Mouse (Mus musculus) kidney, postnatal 0 days (tissue): Measurements from ENCODE around the gene Olfr1026. TPM values are rescaled to one million over a fixed set of nuclear protein-coding genes. Genes with fewer than 3 reads are reported as not detected.

Experiments
- ATAC-seq: fragments of 200-750 bp; cut with Nextera tagmentation; replicated peaks from 2 replicates; pipeline ENCODE4 v1.8.0; 2017; ENCODE audit warnings: low read depth, moderate number of reproducible peaks, moderate TSS enrichment, moderate library complexity; ENCODE audit not compliant: low FRiP score
- DNase-seq: peaks from one replicate; pipeline ENCODE4 v3.0.0-alpha.2; 2016; ENCODE audit warnings: low spot score
- H3K27ac ChIP-seq: fragments of 300-500 bp; sonication (generic); 2 replicates; pipeline ENCODE4 v1.5.1; 2014; ENCODE audit warnings: mild to moderate bottlenecking
- H3K27me3 ChIP-seq: fragments of 300-500 bp; sonication (generic); 2 replicates; pipeline ENCODE4 v1.6.1; 2014; ENCODE audit warnings: low read length, mixed read lengths; ENCODE audit not compliant: insufficient read depth
- H3K36me3 ChIP-seq: fragments of 300-500 bp; sonication (generic); 2 replicates; pipeline ENCODE4 v1.6.1; 2014; ENCODE audit warnings: low read length, mixed read lengths; ENCODE audit not compliant: insufficient read depth
- H3K4me1 ChIP-seq: fragments of 300-500 bp; sonication (generic); replicated peaks from 2 replicates; pipeline ENCODE4 v1.6.1; 2014; ENCODE audit warnings: antibody characterized with exemption, low read length, mixed read lengths; ENCODE audit not compliant: insufficient read depth
- H3K4me2 ChIP-seq: fragments of 300-500 bp; sonication (generic); 2 replicates; pipeline ENCODE4 v1.6.1; 2014; ENCODE audit warnings: mild to moderate bottlenecking, low read length, moderate library complexity, mixed read lengths
- H3K4me3 ChIP-seq: fragments of 300-500 bp; sonication (generic); replicated peaks from 2 replicates; pipeline ENCODE4 v1.5.1; 2014; ENCODE audit warnings: low read depth, low read length
- H3K9ac ChIP-seq: fragments of 300-500 bp; sonication (generic); 2 replicates; pipeline ENCODE4 v1.6.1; 2014; ENCODE audit warnings: low read depth, low read length
- H3K9me3 ChIP-seq: fragments of 300-500 bp; sonication (generic); replicated peaks from 2 replicates; pipeline ENCODE4 v1.6.1; 2016; ENCODE audit warnings: low read length, inconsistent platforms, mixed read lengths
- CTCF ChIP-seq: IDR thresholded peaks from 2 replicates; pipeline ENCODE4 v1.5.1; 2016; ENCODE audit warnings: antibody characterized with exemption, low read depth, mild to moderate bottlenecking, moderate library complexity
- whole genome bisulfite sequencing: fragments of 180-500 bp; shearing (Covaris S2); extraction: QIAGEN DNeasy Blood & Tissue Kit; methylation state at CpG from one replicate; pipeline ENCODE4 v1.1.7; 2014; 5-methylcytosine and 5-hydroxymethylcytosine counted together
- polyA plus RNA-seq: library from polyadenylated mRNA; unstranded; fragments of >200 nt; fragmentation: Nextera tagmentation; extraction: Ambion mirVana; gene quantifications from 2 replicates; pipeline ENCODE4 v1.2.1, GENCODE M21; 2015

Olfr1026 gene
- not detected in 2 replicates for polyA plus RNA-seq

GRCm38 (mm10) chr2:85921258-85921657, at the start of gene Olfr1026:
Olfr1026 (plus strand) TSS chr2:85921558.
- 86% methylated on average over 3 of the region's 3 CpGs for WGBS
- Histone ChIP-seq H3K4me3 (no peak within 1 kb of the TSS), H3K9ac (no peak within 1 kb of the TSS), H3K4me1 (no peaks in the 10 kb centered on the region), H3K4me2 (no peak within 1 kb of the TSS), H3K9me3 (no peaks in the 10 kb centered on the region), H3K27ac (no peak within 1 kb of the TSS), H3K36me3 (no peaks in the 10 kb centered on the region), H3K27me3 (no peaks in the 10 kb centered on the region)
- TF ChIP-seq CTCF, result no peak
- DNase-seq (no peak), ATAC-seq (no peak)

- ATAC-seq, result no peak
- no peaks in the 10 kb centered on the region for H3K36me3 ChIP-seq
- no peaks in the 10 kb centered on the region for H3K4me1 ChIP-seq
- TF ChIP-seq CTCF, result no peak
- no peak for DNase-seq
- H3K27ac ChIP-seq, result no peak within 1 kb of the TSS
- H3K27me3 ChIP-seq, result no peaks in the 10 kb centered on the region
- no peak within 1 kb of the TSS for H3K4me3 ChIP-seq
- no peaks in the 10 kb centered on the region for H3K9me3 ChIP-seq
- 58% methylated on average over 2 of the region's 2 CpGs for WGBS
- no peak within 1 kb of the TSS for H3K4me2 ChIP-seq
- H3K9ac ChIP-seq, result no peak within 1 kb of the TSS
These were observed 36.0 kb upstream of the Olfr1026 start, which contains the start of gene Olfr1023 for GRCm38 (mm10) chr2:85885340-85885739. Olfr1023 (plus strand) TSS chr2:85885640.

GRCm38 (mm10) chr2:85904952-85905351, 16.4 kb upstream of the Olfr1026 start, which contains the start of gene Olfr1024:
Olfr1024 (minus strand) TSS chr2:85905052.
- Histone ChIP-seq H3K9ac (no peak within 1 kb of the TSS), H3K4me3 (no peak within 1 kb of the TSS), H3K27ac (no peak within 1 kb of the TSS), H3K36me3 (no peaks in the 10 kb centered on the region), H3K9me3 (no peaks in the 10 kb centered on the region), H3K4me1 (no peaks in the 10 kb centered on the region), H3K4me2 (no peak within 1 kb of the TSS), H3K27me3 (no peaks in the 10 kb centered on the region)
- ATAC-seq, result no peak
- no peak for DNase-seq
- no peak for TF ChIP-seq CTCF
- 82% methylated on average over 3 of the region's 3 CpGs for WGBS

- no peak for ATAC-seq
- H3K27me3 ChIP-seq, result no peaks in the 10 kb centered on the region
- TF ChIP-seq CTCF, result no peak
These were observed 8.2 kb upstream of the Olfr1026 start for GRCm38 (mm10) chr2:85913197-85913596.

GRCm38 (mm10) chr2:85914893-85915292, 6.5 kb upstream of the Olfr1026 start, which contains the start of gene Olfr1025-ps1:
Olfr1025-ps1 (plus strand) TSS chr2:85915193.
- DNase-seq (no peak), ATAC-seq (no peak)
- Histone ChIP-seq H3K4me3 (no peak within 1 kb of the TSS), H3K36me3 (no peaks in the 10 kb centered on the region), H3K4me1 (no peaks in the 10 kb centered on the region), H3K27me3 (no peaks in the 10 kb centered on the region), H3K27ac (no peak within 1 kb of the TSS), H3K4me2 (no peak within 1 kb of the TSS), H3K9ac (no peak within 1 kb of the TSS), H3K9me3 (no peaks in the 10 kb centered on the region)
- WGBS, result 65% methylated on average over 1 of the region's 1 CpGs
- no peak for TF ChIP-seq CTCF

More at GRCm38 (mm10) chr2:85913197-85913596, 8.2 kb upstream of the Olfr1026 start:
- no peaks in the 10 kb centered on the region for H3K4me1 ChIP-seq
- H3K4me3 ChIP-seq, result no peak overlapping the region
- H3K9me3 ChIP-seq, result no peaks in the 10 kb centered on the region
- H3K9ac ChIP-seq, result no peak overlapping the region
- no peak for DNase-seq
- no peak overlapping the region for H3K4me2 ChIP-seq
- H3K27ac ChIP-seq, result no peak overlapping the region
- H3K36me3 ChIP-seq, result no peaks in the 10 kb centered on the region

GRCm38 (mm10) chr2:85950137-85950536, 28.8 kb downstream of the Olfr1026 start, which contains the start of gene Olfr1028:
Olfr1028 (plus strand) TSS chr2:85950437.
- TF ChIP-seq CTCF, result no peak
- DNase-seq (no peak), ATAC-seq (no peak)
- no peak within 1 kb of the TSS for H3K9ac ChIP-seq
- no peaks in the 10 kb centered on the region for H3K27me3 ChIP-seq
- H3K4me2 ChIP-seq, result no peak within 1 kb of the TSS
- WGBS, result 57% methylated on average over 1 of the region's 1 CpGs
- H3K27ac ChIP-seq, result no peak within 1 kb of the TSS
- no peaks in the 10 kb centered on the region for H3K4me1 ChIP-seq
- no peaks in the 10 kb centered on the region for H3K9me3 ChIP-seq
- no peaks in the 10 kb centered on the region for H3K36me3 ChIP-seq
- no peak within 1 kb of the TSS for H3K4me3 ChIP-seq

GRCm38 (mm10) chr2:85973595-85973994, 52.2 kb downstream of the Olfr1026 start, which contains the start of gene Olfr1029:
Olfr1029 (plus strand) TSS chr2:85973895.
- 89% methylated on average over 2 of the region's 2 CpGs for WGBS
- Histone ChIP-seq H3K4me1 (no peaks in the 10 kb centered on the region), H3K4me2 (no peak within 1 kb of the TSS)

More at GRCm38 (mm10) chr2:85973595-85973994, 52.2 kb downstream of the Olfr1026 start, which contains the start of gene Olfr1029:
- no peaks in the 10 kb centered on the region for H3K9me3 ChIP-seq
- DNase-seq (no peak), ATAC-seq (no peak)
- H3K27me3 ChIP-seq, result no peaks in the 10 kb centered on the region
- H3K4me3 ChIP-seq, result no peak within 1 kb of the TSS
- H3K27ac ChIP-seq, result no peak within 1 kb of the TSS
- no peak for TF ChIP-seq CTCF
- no peak within 1 kb of the TSS for H3K9ac ChIP-seq
- no peaks in the 10 kb centered on the region for H3K36me3 ChIP-seq

Other genes with a start within 250 kb of the Olfr1026 start
- not detected in 2 replicates for gene Olfr1006, start 242.8 kb upstream of the Olfr1026 start, polyA plus RNA-seq
- gene Olfr1008, start 232.1 kb upstream of the Olfr1026 start, polyA plus RNA-seq, result not detected in 2 replicates
- gene Olfr1009, start 206.1 kb upstream of the Olfr1026 start, polyA plus RNA-seq, result not detected in 2 replicates
- gene Olfr1012, start 158.8 kb upstream of the Olfr1026 start, polyA plus RNA-seq, result not detected in 2 replicates
- gene Olfr1013, start 154.5 kb upstream of the Olfr1026 start, polyA plus RNA-seq, result not detected in 2 replicates
- gene Olfr1014, start 148.8 kb upstream of the Olfr1026 start, polyA plus RNA-seq, result not detected in 2 replicates
- gene Olfr1015, start 139.5 kb upstream of the Olfr1026 start, polyA plus RNA-seq, result not detected in 2 replicates
- gene Olfr1016, start 119.0 kb upstream of the Olfr1026 start, polyA plus RNA-seq, result not detected in 2 replicates
- gene Olfr1018, start 103.1 kb upstream of the Olfr1026 start, polyA plus RNA-seq, result not detected in 2 replicates
- gene Olfr1019, start 76.1 kb upstream of the Olfr1026 start, polyA plus RNA-seq, result not detected in 2 replicates
- gene Olfr1020, start 74.5 kb upstream of the Olfr1026 start, polyA plus RNA-seq, result not detected in 2 replicates
- not detected in 2 replicates for gene Olfr1022, start 53.0 kb upstream of the Olfr1026 start, polyA plus RNA-seq
- not detected in 2 replicates for gene Olfr1023, start 35.9 kb upstream of the Olfr1026 start, polyA plus RNA-seq
- not detected in 2 replicates for gene Olfr1024, start 16.5 kb upstream of the Olfr1026 start, polyA plus RNA-seq
- gene Olfr1025-ps1, start 6.4 kb upstream of the Olfr1026 start, polyA plus RNA-seq, result not detected in 2 replicates
- gene Olfr1028, start 28.9 kb downstream of the Olfr1026 start, polyA plus RNA-seq, result not detected in 2 replicates
- gene Olfr1029, start 52.3 kb downstream of the Olfr1026 start, polyA plus RNA-seq, result not detected in 2 replicates
- not detected in 2 replicates for gene Olfr1030, start 57.7 kb downstream of the Olfr1026 start, polyA plus RNA-seq
- gene Olfr1031, start 68.7 kb downstream of the Olfr1026 start, polyA plus RNA-seq, result not detected in 2 replicates
- gene Olfr1032, start 84.0 kb downstream of the Olfr1026 start, polyA plus RNA-seq, result not detected in 2 replicates
- gene Olfr1033, start 99.1 kb downstream of the Olfr1026 start, polyA plus RNA-seq, result 5.0 and 5.4 TPM in 2 replicates
- gene Olfr1034, start 124.3 kb downstream of the Olfr1026 start, polyA plus RNA-seq, result 0.04 and 0.09 TPM in 2 replicates
- not detected in 2 replicates for gene Olfr1036, start 152.4 kb downstream of the Olfr1026 start, polyA plus RNA-seq
- not detected in 2 replicates for gene Olfr1037, start 165.8 kb downstream of the Olfr1026 start, polyA plus RNA-seq
- gene Olfr1039, start 214.4 kb downstream of the Olfr1026 start, polyA plus RNA-seq, result not detected in 2 replicates
- gene Olfr1040, start 225.2 kb downstream of the Olfr1026 start, polyA plus RNA-seq, result not detected in 2 replicates
- gene Olfr1042, start 240.3 kb downstream of the Olfr1026 start, polyA plus RNA-seq, result not detected in 2 replicates
- not detected in 2 replicates for gene Olfr1043, start 246.0 kb downstream of the Olfr1026 start, polyA plus RNA-seq